ENCODE assay signal across 8 mouse cellular contexts in the genomic region with DNA sequence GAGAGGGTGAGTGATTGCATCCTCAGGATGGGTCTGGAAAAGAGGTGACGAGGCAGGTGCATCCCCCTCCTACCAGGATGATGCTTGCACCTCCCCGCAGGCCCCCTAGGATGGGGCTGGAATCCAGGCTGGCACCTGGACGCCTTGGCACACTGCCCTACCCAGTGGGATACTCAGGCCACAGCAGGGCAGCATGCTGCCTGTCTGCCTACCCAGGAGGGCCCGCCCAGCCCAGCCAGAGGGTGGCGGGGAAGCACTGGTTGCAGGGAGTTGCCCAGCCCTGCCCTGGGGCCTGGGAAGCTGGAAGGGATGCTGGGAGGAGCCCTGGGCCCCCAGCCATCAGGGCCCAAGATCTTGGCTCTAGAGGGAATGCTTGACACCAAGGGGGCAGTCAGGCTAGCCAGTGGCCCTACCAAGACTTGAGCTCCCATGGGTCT. TPM values are rescaled to one million over a fixed set of nuclear protein-coding genes. Genes with fewer than 3 reads are reported as not detected.
DNase-seq lines count a peak whose midpoint lies in the region; ATAC-seq and TF ChIP-seq lines count a peak whose summit lies in the region.

No protein-coding gene starts in this region.

- H3K36me3 ChIP-seq in E14TG2a.4 (ENCODE audit: insufficient read depth, low read length): peaks cover 16% of the 10 kb centered on the region
- H3K36me3 ChIP-seq in embryonic facial prominence, embryonic 13.5 days: peaks cover 8% of the 10 kb centered on the region
- peaks cover 17% of the 10 kb centered on the region for H3K36me3 ChIP-seq in limb, embryonic 10.5 days
- peaks cover 5% of the 10 kb centered on the region; the same call in 1 of the 2 replicates for H3K36me3 ChIP-seq in midbrain, embryonic 14.5 days (ENCODE audit: control insufficient read depth, insufficient read depth, low read length)

- H3K4me1 ChIP-seq in E14TG2a.4 (replicated peaks; ENCODE audit: low read depth, low read length): peaks cover 88% of the 10 kb centered on the region
- peaks cover 74% of the 10 kb centered on the region for H3K4me1 ChIP-seq in embryonic facial prominence, embryonic 13.5 days
- H3K4me1 ChIP-seq in limb, embryonic 10.5 days: peaks cover 80% of the 10 kb centered on the region
- H3K4me1 ChIP-seq in midbrain, embryonic 14.5 days (ENCODE audit: control insufficient read depth, insufficient read depth, low read length): peaks cover 52% of the 10 kb centered on the region

- intact Hi-C loops in heart, postnatal 25 days (cut with DNase I): no loop called here

- TF ChIP-seq CTCF in E14TG2a.4 (conservative IDR thresholded peaks at IDR 0.05; ENCODE audit: low read length): no peak

- H3K9ac ChIP-seq in embryonic facial prominence, embryonic 13.5 days: peak overlapping the region; percentile 95
- H3K9ac ChIP-seq in midbrain, embryonic 14.5 days (replicated peaks; ENCODE audit: low read length): peak overlapping the region; percentile 91

- H3K4me3 ChIP-seq in E14TG2a.4 (replicated peaks; ENCODE audit: low read length): peak overlapping the region; percentile 90
- H3K4me3 ChIP-seq in embryonic facial prominence, embryonic 13.5 days: peak overlapping the region; percentile 89
- peak overlapping the region; percentile 97 for H3K4me3 ChIP-seq in limb, embryonic 10.5 days
- H3K4me3 ChIP-seq in midbrain, embryonic 14.5 days (replicated peaks; ENCODE audit: low read depth, low read length): peak overlapping the region; percentile 83

- no peaks in the 10 kb centered on the region for H3K9me3 ChIP-seq in E14TG2a.4 (ENCODE audit: low read length)
- no peaks in the 10 kb centered on the region for H3K9me3 ChIP-seq in embryonic facial prominence, embryonic 13.5 days
- H3K9me3 ChIP-seq in limb, embryonic 10.5 days (replicated peaks): no peaks in the 10 kb centered on the region
- H3K9me3 ChIP-seq in midbrain, embryonic 14.5 days (ENCODE audit: control insufficient read depth, low read length): no peaks in the 10 kb centered on the region

- no peak for ATAC-seq in CD4-positive, CD25-positive, alpha-beta regulatory T cell, adult 4 months
- ATAC-seq in embryonic facial prominence, embryonic 13.5 days (ENCODE audit: insufficient number of reproducible peaks, insufficient read depth, low FRiP score, low TSS enrichment, low read depth): no peak
- no peak for ATAC-seq in midbrain, embryonic 14.5 days (ENCODE audit: low FRiP score, low TSS enrichment)
- ATAC-seq in granulocyte monocyte progenitor cell, adult 5-6 weeks (replicated peaks; ENCODE audit: poor library complexity, severe bottlenecking): no peak

- H3K27me3 ChIP-seq in E14TG2a.4 (ENCODE audit: insufficient read depth, low read length): no peaks in the 10 kb centered on the region
- no peaks in the 10 kb centered on the region for H3K27me3 ChIP-seq in embryonic facial prominence, embryonic 13.5 days
- no peaks in the 10 kb centered on the region for H3K27me3 ChIP-seq in limb, embryonic 10.5 days (ENCODE audit: low read depth, poor library complexity, severe bottlenecking)
- no peaks in the 10 kb centered on the region for H3K27me3 ChIP-seq in midbrain, embryonic 14.5 days (ENCODE audit: control insufficient read depth, insufficient read depth, low read length)

- H3K4me2 ChIP-seq in embryonic facial prominence, embryonic 13.5 days: peak overlapping the region; percentile 99
- H3K4me2 ChIP-seq in midbrain, embryonic 14.5 days (ENCODE audit: low read length): peak overlapping the region; percentile 98

- peak; percentile 11 for DNase-seq in CD4-positive, CD25-positive, alpha-beta regulatory T cell, adult 2 months (ENCODE audit: low read depth, low spot score)
- DNase-seq in heart, postnatal 25 days (ENCODE audit: low spot score): peak; percentile 58
- DNase-seq in limb, embryonic 10.5 days (ENCODE audit: low spot score): peak; percentile 53
- peak; percentile 36 for DNase-seq in midbrain, embryonic 14.5 days

- 6% methylated on average over 5 of the region's 5 CpGs for WGBS in embryonic facial prominence, embryonic 13.5 days
- 7% methylated on average over 5 of the region's 5 CpGs for WGBS in limb, embryonic 10.5 days
- 1% methylated on average over 5 of the region's 5 CpGs for WGBS in midbrain, embryonic 14.5 days

- H3K27ac ChIP-seq in embryonic facial prominence, embryonic 13.5 days: peak overlapping the region; percentile 96
- peak overlapping the region; percentile 99 for H3K27ac ChIP-seq in limb, embryonic 10.5 days
- H3K27ac ChIP-seq in midbrain, embryonic 14.5 days (replicated peaks; ENCODE audit: low read depth, low read length): peak overlapping the region; percentile 95

RNA-seq across cellular contexts. Expression of a gene that starts 1.0 kb away (rescaled TPM):
- under 1 TPM in 1 of 2 experiments, not detected in 1; 0.73 TPM for polyA plus RNA-seq in CD4-positive, CD25-positive, alpha-beta regulatory T cell, adult 4 months (2017; shearing (Covaris generic))
- polyA plus RNA-seq in embryonic facial prominence, embryonic 13.5 days (2015; fragmentation: Nextera tagmentation; extraction: Ambion mirVana): 25.3 and 31.2 TPM in 2 replicates
- 10 to 100 TPM; 16.6 to 20.3 TPM for total RNA-seq in heart, postnatal 25 days (2021)
- polyA plus RNA-seq in limb, embryonic 10.5 days (2016; fragmentation: Nextera tagmentation; extraction: Ambion mirVana): 27.0 and 30.7 TPM in 2 replicates
- polyA plus RNA-seq in midbrain, embryonic 14.5 days (2014; fragmentation: Nextera tagmentation; extraction: Ambion mirVana): 13.2 and 13.4 TPM in 2 replicates
- total RNA-seq in granulocyte monocyte progenitor cell, adult 5-6 weeks (2014; fragmentation: Nextera tagmentation): 2.1 and 2.8 TPM in 2 replicates
- total RNA-seq in granulocyte monocyte progenitor cell, adult 5-6 weeks (2017): 0.39 TPM in 1 of 2 replicates, not detected in the other

RNA-seq across cellular contexts. Expression of a gene that starts 29.2 kb away (rescaled TPM):
- polyA plus RNA-seq in CD4-positive, CD25-positive, alpha-beta regulatory T cell, adult 4 months (2017; shearing (Covaris generic)): 10 to 100 TPM; 35.7 TPM
- 71.0 and 99.5 TPM in 2 replicates for polyA plus RNA-seq in embryonic facial prominence, embryonic 13.5 days (2015; fragmentation: Nextera tagmentation; extraction: Ambion mirVana)
- 100 to 1,000 TPM; 129 to 141 TPM for total RNA-seq in heart, postnatal 25 days (2021)
- 108 and 113 TPM in 2 replicates for polyA plus RNA-seq in limb, embryonic 10.5 days (2016; fragmentation: Nextera tagmentation; extraction: Ambion mirVana)
- 171 and 207 TPM in 2 replicates for polyA plus RNA-seq in midbrain, embryonic 14.5 days (2014; fragmentation: Nextera tagmentation; extraction: Ambion mirVana)
- 42.3 and 113 TPM in 2 replicates for total RNA-seq in granulocyte monocyte progenitor cell, adult 5-6 weeks (2014; fragmentation: Nextera tagmentation)
- total RNA-seq in granulocyte monocyte progenitor cell, adult 5-6 weeks (2017): 45.2 and 50.0 TPM in 2 replicates

RNA-seq across cellular contexts. Expression of a gene that starts 35.9 kb away (rescaled TPM):
- polyA plus RNA-seq in CD4-positive, CD25-positive, alpha-beta regulatory T cell, adult 4 months (2017; shearing (Covaris generic)): 1 to 10 TPM; 6.5 to 7.3 TPM
- 27.0 and 33.2 TPM in 2 replicates for polyA plus RNA-seq in embryonic facial prominence, embryonic 13.5 days (2015; fragmentation: Nextera tagmentation; extraction: Ambion mirVana)
- total RNA-seq in heart, postnatal 25 days (2021): 1 to 10 TPM; 3.5 to 4.2 TPM
- polyA plus RNA-seq in limb, embryonic 10.5 days (2016; fragmentation: Nextera tagmentation; extraction: Ambion mirVana): 41.4 and 48.5 TPM in 2 replicates
- 7.2 and 8.9 TPM in 2 replicates for polyA plus RNA-seq in midbrain, embryonic 14.5 days (2014; fragmentation: Nextera tagmentation; extraction: Ambion mirVana)
- total RNA-seq in granulocyte monocyte progenitor cell, adult 5-6 weeks (2014; fragmentation: Nextera tagmentation): 34.8 and 46.6 TPM in 2 replicates
- 36.4 and 47.6 TPM in 2 replicates for total RNA-seq in granulocyte monocyte progenitor cell, adult 5-6 weeks (2017)

RNA-seq across cellular contexts. Expression of a gene that starts 44.2 kb away (rescaled TPM):
- 1 to 10 TPM; 2.2 to 2.9 TPM for polyA plus RNA-seq in CD4-positive, CD25-positive, alpha-beta regulatory T cell, adult 4 months (2017; shearing (Covaris generic))
- 29.2 and 30.2 TPM in 2 replicates for polyA plus RNA-seq in embryonic facial prominence, embryonic 13.5 days (2015; fragmentation: Nextera tagmentation; extraction: Ambion mirVana)
- 10 to 100 TPM in 1 of 2 experiments, 1 to 10 TPM in 1; 9.8 to 12.0 TPM for total RNA-seq in heart, postnatal 25 days (2021)
- polyA plus RNA-seq in limb, embryonic 10.5 days (2016; fragmentation: Nextera tagmentation; extraction: Ambion mirVana): 22.5 and 28.3 TPM in 2 replicates
- 3.4 and 3.9 TPM in 2 replicates for polyA plus RNA-seq in midbrain, embryonic 14.5 days (2014; fragmentation: Nextera tagmentation; extraction: Ambion mirVana)
- not detected in 2 replicates for total RNA-seq in granulocyte monocyte progenitor cell, adult 5-6 weeks (2014; fragmentation: Nextera tagmentation)
- 0.67 TPM in 1 of 2 replicates, not detected in the other for total RNA-seq in granulocyte monocyte progenitor cell, adult 5-6 weeks (2017)

RNA-seq across cellular contexts. Expression of a gene that starts 44.2 kb away (rescaled TPM):
- 10 to 100 TPM; 24.4 to 29.0 TPM for polyA plus RNA-seq in CD4-positive, CD25-positive, alpha-beta regulatory T cell, adult 4 months (2017; shearing (Covaris generic))
- 54.0 and 58.7 TPM in 2 replicates for polyA plus RNA-seq in embryonic facial prominence, embryonic 13.5 days (2015; fragmentation: Nextera tagmentation; extraction: Ambion mirVana)
- 100 to 1,000 TPM; 149 TPM for total RNA-seq in heart, postnatal 25 days (2021)
- 64.1 and 70.2 TPM in 2 replicates for polyA plus RNA-seq in limb, embryonic 10.5 days (2016; fragmentation: Nextera tagmentation; extraction: Ambion mirVana)
- 44.8 and 55.0 TPM in 2 replicates for polyA plus RNA-seq in midbrain, embryonic 14.5 days (2014; fragmentation: Nextera tagmentation; extraction: Ambion mirVana)
- 41.9 and 45.8 TPM in 2 replicates for total RNA-seq in granulocyte monocyte progenitor cell, adult 5-6 weeks (2014; fragmentation: Nextera tagmentation)
- 60.9 and 66.4 TPM in 2 replicates for total RNA-seq in granulocyte monocyte progenitor cell, adult 5-6 weeks (2017)
